Mouse (Mus musculus) frontal cortex, adult (tissue): ENCODE measurements around the gene Trpm3.
A peak's percentile ranks its signal among the peaks of the same experiment; 100 is the strongest.

Source experiments
- ATAC-seq: cut with Nextera tagmentation; 2 replicates; pipeline ENCODE4 v1.9.2; 2017; ENCODE audit warnings: mild to moderate bottlenecking, moderate library complexity, mixed read lengths; ENCODE audit not compliant: low TSS enrichment

Gene Trpm3

GRCm38 (mm10) chr19:22138590-22139421 lies at the start of gene Trpm3:
TSS of gene Trpm3 (plus strand) at chr19:22139046.
- peak; percentile 99 for ATAC-seq

DNA sequence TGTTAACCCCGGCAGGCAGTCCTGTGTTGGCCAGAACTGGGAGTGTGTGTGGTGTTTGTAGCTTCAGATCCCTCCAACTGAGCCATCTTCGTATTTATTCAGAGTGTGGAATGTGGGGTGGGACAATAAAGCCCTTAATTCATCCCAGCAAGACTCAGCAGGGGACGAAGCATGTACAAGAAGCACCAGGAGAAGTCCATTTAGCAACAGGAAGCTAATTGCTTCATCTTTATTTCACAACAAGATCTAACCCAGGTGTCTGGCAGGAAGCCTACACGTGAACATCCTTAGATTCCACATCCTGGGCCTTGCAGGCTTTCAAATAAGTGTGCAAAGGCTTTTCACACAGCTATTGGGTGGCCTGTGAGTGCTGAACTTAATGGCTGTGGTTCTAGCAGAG lies 38.3 kb upstream of the Trpm3 start:
- no peak for ATAC-seq

DNA sequence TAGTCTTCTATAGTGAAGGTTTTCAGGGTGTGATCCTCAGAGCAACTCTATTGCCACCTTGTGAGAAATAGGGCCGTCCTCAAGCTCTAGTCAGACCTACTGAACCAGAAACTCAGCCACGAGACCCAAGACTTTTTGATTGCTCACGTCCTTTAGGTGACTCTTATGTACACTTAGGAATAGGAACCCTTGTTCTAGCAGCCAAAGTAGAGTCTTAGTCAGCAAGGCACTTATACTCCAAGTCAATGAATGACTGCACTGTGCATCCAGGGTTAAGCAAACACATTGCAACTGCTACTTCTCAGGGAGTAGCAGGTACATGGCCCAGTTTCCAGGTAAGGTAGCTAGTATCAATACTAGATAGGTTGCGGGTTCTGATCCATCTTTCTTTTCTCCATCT lies 35.0 kb upstream of the Trpm3 start:
- no peak for ATAC-seq

GRCm38 (mm10) chr19:22104848-22105484 lies 33.9 kb upstream of the Trpm3 start:
- ATAC-seq = no peak

DNA sequence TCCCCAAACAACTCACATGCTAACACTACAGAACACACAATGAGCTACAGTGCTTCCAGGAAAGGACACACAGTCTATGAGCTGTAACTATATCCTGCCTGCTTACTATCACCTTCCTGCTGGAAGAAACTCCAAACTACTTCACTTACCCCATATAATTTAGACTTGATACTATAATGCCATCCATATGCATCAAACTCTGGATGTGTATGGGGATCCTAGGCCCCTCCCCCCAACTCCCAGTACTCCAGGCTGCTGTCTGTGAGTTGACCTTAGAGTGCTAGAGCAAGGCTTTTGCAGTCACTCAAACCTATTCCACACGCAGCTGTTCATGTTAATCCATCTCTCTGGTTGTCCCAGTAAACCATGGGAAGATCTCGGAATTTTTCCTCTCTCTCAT lies 33.2 kb upstream of the Trpm3 start:
- ATAC-seq = no peak

DNA sequence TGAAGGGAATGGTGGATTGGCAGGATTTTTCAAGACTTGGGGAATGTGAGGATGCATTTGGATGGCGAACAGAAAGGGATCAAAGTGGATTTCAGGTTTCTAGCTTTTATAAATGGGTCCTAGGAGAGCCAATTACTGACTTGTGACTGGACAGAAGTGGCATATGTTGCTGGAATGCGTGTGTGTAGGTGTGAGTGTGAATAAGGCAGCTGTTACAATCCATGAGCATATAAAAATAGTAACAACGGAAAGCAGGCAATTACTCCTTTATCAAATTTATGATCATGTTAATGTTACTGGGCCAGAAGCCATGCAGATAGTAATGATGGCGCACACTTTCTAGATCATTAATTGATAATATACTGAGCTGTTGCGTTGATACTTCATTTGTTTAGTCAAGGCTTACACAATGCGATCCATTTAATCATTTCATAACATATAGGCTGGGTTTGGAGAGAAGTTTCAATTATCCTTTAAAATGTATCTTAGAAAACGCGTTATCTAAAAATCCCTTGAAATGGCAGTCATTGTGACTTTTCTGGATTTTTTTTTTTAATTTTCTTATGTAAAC lies 29.9 kb upstream of the Trpm3 start:
- no peak for ATAC-seq

GRCm38 (mm10) chr19:22120976-22121375 lies 17.9 kb upstream of the Trpm3 start:
- no peak for ATAC-seq

- ATAC-seq = no peak
These were observed 17.2 kb upstream of the Trpm3 start for GRCm38 (mm10) chr19:22121631-22122030.

DNA sequence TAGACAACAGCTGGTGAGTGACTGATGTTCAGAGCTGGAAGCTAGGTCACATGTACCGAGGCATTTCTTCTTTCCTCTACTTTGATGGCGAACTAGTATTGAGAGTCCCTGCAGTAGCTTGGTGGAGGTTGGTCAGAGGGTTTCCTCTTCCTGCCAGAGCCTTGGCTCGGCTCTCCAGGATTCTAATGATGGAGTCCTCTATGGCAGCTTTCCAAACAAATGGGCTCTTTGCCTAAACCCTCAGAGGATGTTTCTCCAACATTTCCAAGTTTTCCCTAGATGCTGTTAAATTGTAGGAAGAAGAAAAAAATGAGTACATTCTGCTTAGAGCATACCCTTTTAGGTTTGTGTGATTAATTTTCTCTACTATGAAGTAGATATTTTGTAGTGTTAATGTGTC lies 6.2 kb upstream of the Trpm3 start:
- ATAC-seq = no peak

- ATAC-seq = no peak
These were observed 39.7 kb downstream of the Trpm3 start for GRCm38 (mm10) chr19:22178549-22178948.

DNA sequence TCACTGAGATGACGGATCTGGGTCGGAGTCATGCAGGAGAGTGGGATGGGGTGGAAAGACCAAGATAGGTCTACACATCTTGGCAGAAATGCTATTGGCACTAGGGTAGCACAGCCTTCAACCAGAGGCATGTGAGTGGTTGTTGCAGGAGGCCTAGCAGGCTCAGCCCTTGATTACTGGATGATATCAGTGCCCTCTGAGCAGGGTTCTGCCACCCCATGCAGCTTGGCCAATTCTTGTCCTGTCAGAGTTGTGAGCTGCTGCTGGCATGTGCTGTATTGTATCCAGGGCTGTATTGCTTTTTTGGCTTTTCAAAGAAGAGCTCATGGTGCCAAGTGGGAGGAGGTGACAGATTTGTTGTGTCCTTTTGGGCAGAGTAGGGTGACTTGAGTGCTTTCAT lies 40.2 kb downstream of the Trpm3 start:
- no peak for ATAC-seq

GRCm38 (mm10) chr19:22180136-22180535 lies 41.3 kb downstream of the Trpm3 start:
- ATAC-seq = no peak

GRCm38 (mm10) chr19:22189716-22190115 lies 50.9 kb downstream of the Trpm3 start:
- ATAC-seq = peak; percentile 97

DNA sequence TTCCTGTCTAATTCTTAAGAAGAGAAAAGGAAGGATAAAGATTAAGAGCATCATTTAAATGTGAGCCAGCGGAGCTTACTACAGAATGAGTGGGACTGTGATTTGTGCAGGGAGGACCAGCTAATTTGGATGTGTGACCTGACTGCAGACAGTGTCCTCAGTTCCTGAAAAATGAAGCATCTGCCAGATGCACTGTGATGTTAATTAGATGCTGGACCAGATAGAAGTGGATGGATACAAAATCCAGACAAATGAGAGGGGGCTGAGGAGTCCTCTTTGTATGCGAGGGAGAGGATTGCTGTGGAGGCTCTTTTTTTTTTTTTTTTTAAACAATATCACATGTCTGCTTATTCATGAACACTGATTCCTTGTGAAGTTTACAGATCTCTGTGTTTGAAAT lies 83.7 kb downstream of the Trpm3 start:
- no peak for ATAC-seq

DNA sequence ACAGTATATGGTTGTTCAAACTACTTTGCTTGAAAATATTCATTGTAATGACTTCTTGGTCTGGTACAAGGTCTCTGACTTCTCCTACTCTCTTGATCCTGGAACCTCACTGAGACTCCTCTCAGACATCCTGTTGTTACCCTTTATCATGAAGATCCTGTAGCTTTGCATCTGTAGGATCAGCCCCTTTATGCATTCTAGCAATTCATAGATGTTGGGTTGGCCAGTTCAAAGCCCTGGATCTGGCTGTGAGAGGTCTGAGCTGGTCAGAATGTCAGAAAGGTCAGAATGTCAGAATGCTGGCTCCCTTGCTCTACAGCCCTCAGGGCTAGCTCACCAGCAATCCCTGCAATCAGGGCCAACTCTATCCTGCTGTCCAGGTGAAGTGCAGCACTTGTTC lies 95.3 kb downstream of the Trpm3 start:
- ATAC-seq = no peak

DNA sequence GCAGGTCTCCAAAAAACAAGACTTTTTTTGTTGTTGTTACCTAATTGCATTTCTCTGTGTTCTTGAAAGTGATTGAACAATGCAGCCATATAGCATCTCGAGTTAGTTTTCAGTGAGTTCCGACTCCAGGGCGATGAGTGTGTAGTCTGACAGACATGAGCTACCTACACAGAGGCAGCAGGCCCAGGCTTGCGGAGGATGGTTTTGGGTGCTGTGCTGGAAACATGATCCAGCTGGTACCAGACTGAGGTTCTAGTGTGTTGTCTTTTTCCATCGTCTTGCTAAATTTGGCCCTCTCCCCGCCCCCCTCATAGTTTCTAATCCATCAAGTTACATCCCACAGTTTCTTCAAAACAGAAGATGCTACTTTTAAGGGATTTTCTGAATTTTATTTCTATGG lies 110.2 kb downstream of the Trpm3 start:
- peak; percentile 100 for ATAC-seq

GRCm38 (mm10) chr19:22272916-22273315 lies 134.1 kb downstream of the Trpm3 start:
- ATAC-seq = 0 out of 2 replicates have a peak, but pooled peaks have one; percentile 50

GRCm38 (mm10) chr19:22284651-22285050 lies 145.8 kb downstream of the Trpm3 start:
- no peak for ATAC-seq

DNA sequence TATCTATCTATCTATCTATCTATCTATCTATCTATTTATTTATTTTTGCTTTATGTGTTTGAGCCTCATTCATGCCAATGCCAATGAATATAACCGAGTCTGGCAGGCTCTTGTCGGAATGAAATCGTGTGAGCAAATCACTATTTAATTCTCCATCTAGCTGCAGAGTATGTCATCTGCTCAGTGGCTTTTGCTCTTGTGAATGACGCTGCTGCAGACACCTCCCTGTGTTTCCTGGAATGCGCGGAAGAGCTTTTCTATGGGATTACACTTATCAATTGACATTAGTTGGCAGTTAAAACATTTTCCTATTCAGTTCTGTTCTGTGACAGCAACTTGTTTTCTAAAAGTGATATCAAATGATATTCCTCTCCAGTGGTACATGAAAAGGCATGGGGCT lies 153.8 kb downstream of the Trpm3 start:
- no peak for ATAC-seq

- 0 out of 2 replicates have a peak, but pooled peaks have one; percentile 47 for ATAC-seq
These were observed 162.1 kb downstream of the Trpm3 start for GRCm38 (mm10) chr19:22300906-22301305.

DNA sequence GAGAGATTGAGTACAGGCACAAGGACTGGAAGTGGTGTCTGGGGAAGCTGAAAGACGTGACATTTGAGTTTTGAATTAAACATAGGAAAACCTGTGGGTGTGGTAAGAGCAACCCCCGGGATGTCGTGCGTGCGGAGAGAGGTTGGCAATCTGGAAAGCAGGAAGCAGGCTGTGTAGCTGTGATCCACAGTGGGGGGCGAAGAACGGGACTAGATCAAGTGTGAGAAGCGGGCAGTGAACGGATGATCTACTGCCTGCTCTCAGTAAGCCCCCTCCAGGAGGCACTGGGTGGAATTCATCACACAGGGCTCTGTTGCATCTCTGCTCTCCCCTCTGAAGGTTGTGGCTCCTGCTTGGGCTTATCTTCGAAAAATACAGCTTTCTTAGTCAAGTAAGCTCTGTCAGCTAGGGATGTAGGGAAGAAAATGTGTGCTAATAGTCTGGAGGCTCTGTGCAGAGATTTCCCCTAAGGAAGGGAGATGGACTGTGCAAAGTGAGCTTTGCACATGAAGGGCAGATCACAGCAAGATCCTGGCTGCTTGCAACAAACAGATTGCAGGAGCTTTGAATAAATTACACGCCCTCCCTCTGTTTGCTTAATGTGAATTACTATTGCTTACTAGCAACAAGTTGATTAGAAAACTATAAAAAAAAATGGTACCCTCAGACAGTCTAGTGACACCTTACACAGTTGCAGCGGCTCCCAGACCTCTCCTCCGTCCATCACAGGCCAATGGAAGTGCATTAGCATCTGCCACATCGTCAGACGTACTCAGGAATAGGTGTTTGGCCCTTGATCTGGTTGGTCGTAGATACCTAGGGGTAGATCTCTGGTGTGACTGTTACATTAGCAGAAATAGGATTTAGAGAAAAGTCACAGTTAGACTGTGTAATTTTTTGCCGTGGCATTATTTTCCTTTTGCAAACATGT lies 164.4 kb downstream of the Trpm3 start:
- ATAC-seq = peak; percentile 68
